Mouse (Mus musculus): ENCODE measurements at regions not wholly inside any gene's neighbourhood (a gene's known extent, or its start where the extent isn't known, plus 50 kb on each side); places are given as distances from the start of the nearest gene placed in this dataset.

- Histone ChIP-seq H3K4me1 (replicated peaks) (peaks cover 10% of the 10 kb centered on the region; the same call in 1 of the 2 replicates), H3K4me3 (no peak overlapping the region), H3K27me3 (no peaks in the 10 kb centered on the region), H3K9ac (no peak overlapping the region), H3K4me2 (no peak overlapping the region), H3K9me3 (replicated peaks) (no peaks in the 10 kb centered on the region), H3K36me3 (no peaks in the 10 kb centered on the region), H3K27ac (no peak overlapping the region)
- WGBS = 43% methylated on average over 6 of the region's 6 CpGs
- no peak for ATAC-seq (replicated peaks; ENCODE audit: insufficient number of reproducible peaks, insufficient read depth, low FRiP score, low read depth)
Observed at GRCm38 (mm10) chr4:119041616-119042015, 66.9 kb upstream of the Slc2a1 start.

DNA sequence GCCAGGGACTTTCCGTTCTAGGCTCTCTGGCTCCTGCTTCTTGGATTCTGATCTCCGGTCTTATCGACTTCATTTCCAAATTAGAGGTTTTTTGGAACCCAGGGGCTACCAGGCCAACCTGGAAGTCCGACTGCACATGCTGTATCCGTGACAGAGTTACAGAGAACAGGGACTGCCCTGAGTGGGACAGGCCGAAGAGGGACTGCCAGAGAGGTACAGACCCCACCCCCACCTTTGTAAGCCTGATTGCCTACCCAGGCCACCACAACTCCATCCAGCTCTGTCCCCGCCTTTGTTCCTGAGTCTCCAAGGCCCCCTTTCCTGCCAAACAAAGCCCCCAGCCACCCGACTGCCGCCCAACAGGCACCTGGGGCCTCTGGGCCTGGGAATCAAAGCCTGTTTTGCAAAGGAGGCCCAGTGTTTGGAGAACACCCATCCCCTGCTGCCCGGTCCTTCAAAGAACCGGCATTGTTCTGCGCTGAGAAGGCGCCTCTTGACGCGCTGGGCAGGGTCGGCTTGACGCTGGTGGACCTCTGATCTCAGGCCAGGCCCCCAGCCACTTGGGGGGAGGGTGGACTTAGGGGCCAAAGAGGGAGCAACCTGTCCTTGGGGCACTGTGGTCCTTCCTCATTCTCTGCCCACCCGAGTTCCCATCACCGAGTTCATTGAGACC is 64.4 kb upstream of the Slc2a1 start:
- H3K9ac ChIP-seq = no peak overlapping the region
- H3K36me3 ChIP-seq = no peaks in the 10 kb centered on the region
- no peak for ATAC-seq (replicated peaks; ENCODE audit: insufficient number of reproducible peaks, insufficient read depth, low FRiP score, low read depth)
- H3K9me3 ChIP-seq (replicated peaks) = no peaks in the 10 kb centered on the region
- 64% methylated on average over 19 of the region's 19 CpGs for WGBS
- H3K4me2 ChIP-seq = no peak overlapping the region
- H3K27ac ChIP-seq = no peak overlapping the region
- peaks cover 8% of the 10 kb centered on the region; the same call in 1 of the 2 replicates for H3K4me1 ChIP-seq (replicated peaks)
- H3K27me3 ChIP-seq = no peaks in the 10 kb centered on the region
- no peak overlapping the region for H3K4me3 ChIP-seq

- Histone ChIP-seq H3K36me3 (no peaks in the 10 kb centered on the region), H3K4me1 (replicated peaks) (peaks cover 8% of the 10 kb centered on the region; the same call in 1 of the 2 replicates), H3K4me3 (no peak overlapping the region), H3K9ac (no peak overlapping the region), H3K27me3 (no peaks in the 10 kb centered on the region), H3K27ac (no peak overlapping the region), H3K4me2 (no peak overlapping the region), H3K9me3 (replicated peaks) (no peaks in the 10 kb centered on the region)
- 85% methylated on average over 13 of the region's 13 CpGs for WGBS
- ATAC-seq (replicated peaks; ENCODE audit: insufficient number of reproducible peaks, insufficient read depth, low FRiP score, low read depth) = no peak
Observed at GRCm38 (mm10) chr4:119044836-119045235, 63.7 kb upstream of the Slc2a1 start.

DNA sequence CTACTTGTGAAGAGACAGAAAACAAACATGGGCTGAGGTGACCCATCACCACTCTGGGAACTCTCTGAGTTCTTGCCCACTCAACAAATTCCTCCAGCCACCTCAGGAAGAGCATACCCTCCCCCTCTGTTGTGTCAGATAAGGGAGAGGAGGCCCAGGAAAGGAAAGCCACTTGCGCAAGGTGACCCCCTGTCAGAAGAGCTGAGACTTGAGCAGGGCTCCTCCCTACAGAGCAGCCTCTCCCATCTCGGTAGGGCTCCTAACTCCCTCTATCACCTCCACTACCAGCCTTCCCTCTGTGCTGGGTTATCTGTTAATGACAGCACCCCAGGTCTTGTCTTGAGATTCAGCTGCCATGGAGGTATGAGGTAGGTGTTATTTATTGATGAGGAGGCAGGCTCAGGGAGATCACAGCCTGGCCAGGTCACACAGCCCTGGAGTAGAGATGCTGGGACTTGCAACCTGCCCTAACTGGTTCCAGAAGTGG is 57.6 kb upstream of the Slc2a1 start:
- 33% methylated on average over 2 of the region's 2 CpGs for WGBS
- H3K9ac ChIP-seq = no peak overlapping the region
- ATAC-seq (replicated peaks; ENCODE audit: insufficient number of reproducible peaks, insufficient read depth, low FRiP score, low read depth) = peak; percentile 61; the same call in 1 of the 2 replicates
- H3K27ac ChIP-seq = peak overlapping the region; percentile 25
- no peaks in the 10 kb centered on the region for H3K9me3 ChIP-seq (replicated peaks)
- H3K36me3 ChIP-seq = no peaks in the 10 kb centered on the region
- H3K4me3 ChIP-seq = no peak overlapping the region
- H3K27me3 ChIP-seq = no peaks in the 10 kb centered on the region
- H3K4me1 ChIP-seq (replicated peaks) = peaks cover 28% of the 10 kb centered on the region
- H3K4me2 ChIP-seq = no peak overlapping the region

DNA sequence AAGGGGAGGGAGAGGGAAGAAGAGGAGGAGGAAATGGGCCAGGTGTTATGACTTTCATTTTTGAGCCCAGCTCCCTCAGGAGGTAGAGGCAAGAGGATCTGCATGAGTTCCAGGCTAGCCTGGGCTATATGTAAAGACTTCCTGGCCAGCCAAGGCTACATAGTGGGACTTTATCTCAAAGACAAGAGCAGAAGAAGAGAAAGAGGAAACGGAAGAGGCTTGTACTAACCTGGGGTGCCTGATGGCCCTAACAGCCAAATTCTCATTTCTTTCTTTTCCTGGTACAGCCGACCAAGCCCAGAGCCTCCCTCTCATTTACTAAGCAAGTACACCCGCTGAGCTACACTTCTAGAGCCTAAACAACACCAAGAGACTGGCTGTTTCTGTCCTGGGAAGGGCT is 56.0 kb upstream of the Slc2a1 start:
- Histone ChIP-seq H3K9ac (no peak overlapping the region), H3K27me3 (no peaks in the 10 kb centered on the region), H3K36me3 (no peaks in the 10 kb centered on the region), H3K9me3 (replicated peaks) (no peaks in the 10 kb centered on the region), H3K4me3 (no peak overlapping the region), H3K4me1 (replicated peaks) (peaks cover 28% of the 10 kb centered on the region), H3K4me2 (no peak overlapping the region), H3K27ac (no peak overlapping the region)
- ATAC-seq (replicated peaks; ENCODE audit: insufficient number of reproducible peaks, insufficient read depth, low FRiP score, low read depth) = no peak
- WGBS = 59% methylated on average over 3 of the region's 3 CpGs

DNA sequence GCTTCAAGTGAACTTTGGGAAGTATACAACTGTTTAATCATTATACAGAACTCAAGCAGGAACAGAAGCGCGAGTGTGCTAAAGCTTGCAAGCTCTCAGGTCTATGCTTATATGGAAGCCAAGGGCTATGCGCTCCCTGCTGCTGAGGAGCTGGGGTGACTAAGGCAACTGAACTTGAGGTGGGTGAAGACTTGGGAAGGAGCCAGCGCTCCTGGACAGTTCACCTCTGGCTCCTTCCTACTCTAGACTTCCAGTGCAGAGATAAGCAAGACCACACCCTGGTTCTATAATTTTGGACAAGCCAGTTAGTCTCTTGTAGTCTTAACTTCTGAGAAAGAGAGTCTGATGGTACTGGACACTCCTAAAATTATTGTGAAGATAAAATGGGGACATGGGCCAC is 55.3 kb upstream of the Slc2a1 start:
- H3K36me3 ChIP-seq = no peaks in the 10 kb centered on the region
- H3K9ac ChIP-seq = no peak overlapping the region
- no peak for ATAC-seq (replicated peaks; ENCODE audit: insufficient number of reproducible peaks, insufficient read depth, low FRiP score, low read depth)
- H3K9me3 ChIP-seq (replicated peaks) = no peaks in the 10 kb centered on the region
- no peaks in the 10 kb centered on the region for H3K27me3 ChIP-seq
- no peak overlapping the region for H3K4me3 ChIP-seq
- 85% methylated on average over 4 of the region's 4 CpGs for WGBS
- H3K4me2 ChIP-seq = no peak overlapping the region
- peaks cover 28% of the 10 kb centered on the region for H3K4me1 ChIP-seq (replicated peaks)
- H3K27ac ChIP-seq = no peak overlapping the region

- Histone ChIP-seq H3K9ac (no peak overlapping the region), H3K4me3 (no peak overlapping the region), H3K27ac (no peak overlapping the region), H3K27me3 (no peaks in the 10 kb centered on the region), H3K36me3 (no peaks in the 10 kb centered on the region), H3K9me3 (replicated peaks) (no peaks in the 10 kb centered on the region), H3K4me1 (replicated peaks) (peaks cover 28% of the 10 kb centered on the region), H3K4me2 (no peak overlapping the region)
- no peak for ATAC-seq (replicated peaks; ENCODE audit: insufficient number of reproducible peaks, insufficient read depth, low FRiP score, low read depth)
- WGBS = 68% methylated on average over 6 of the region's 6 CpGs
Observed at GRCm38 (mm10) chr4:119053680-119054079, 54.8 kb upstream of the Slc2a1 start.

DNA sequence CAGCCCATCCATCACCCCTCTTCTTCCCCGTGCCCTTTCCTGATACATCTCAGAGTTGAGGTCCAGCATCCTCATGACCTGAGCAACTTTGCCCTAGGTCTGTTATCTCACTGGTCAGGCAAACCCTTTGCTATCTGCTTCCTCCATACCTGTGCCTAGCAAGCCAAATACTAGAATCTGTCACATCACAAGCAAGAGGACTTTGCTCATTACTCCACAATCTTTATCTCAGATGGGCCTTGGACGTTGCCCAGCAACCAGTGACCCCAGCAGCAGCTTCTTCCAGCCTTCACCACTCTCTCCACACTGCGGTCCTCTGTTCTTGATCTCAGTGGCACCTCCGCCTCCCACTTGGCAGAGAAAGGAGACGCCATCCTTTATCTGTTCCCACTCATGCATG is 54.4 kb upstream of the Slc2a1 start:
- Histone ChIP-seq H3K9ac (no peak overlapping the region), H3K27me3 (no peaks in the 10 kb centered on the region), H3K36me3 (no peaks in the 10 kb centered on the region), H3K4me1 (replicated peaks) (peaks cover 28% of the 10 kb centered on the region), H3K27ac (no peak overlapping the region), H3K4me2 (no peak overlapping the region), H3K9me3 (replicated peaks) (no peaks in the 10 kb centered on the region), H3K4me3 (no peak overlapping the region)
- WGBS = 32% methylated on average over 5 of the region's 5 CpGs
- ATAC-seq (replicated peaks; ENCODE audit: insufficient number of reproducible peaks, insufficient read depth, low FRiP score, low read depth) = peak; percentile 54; the same call in 1 of the 2 replicates

DNA sequence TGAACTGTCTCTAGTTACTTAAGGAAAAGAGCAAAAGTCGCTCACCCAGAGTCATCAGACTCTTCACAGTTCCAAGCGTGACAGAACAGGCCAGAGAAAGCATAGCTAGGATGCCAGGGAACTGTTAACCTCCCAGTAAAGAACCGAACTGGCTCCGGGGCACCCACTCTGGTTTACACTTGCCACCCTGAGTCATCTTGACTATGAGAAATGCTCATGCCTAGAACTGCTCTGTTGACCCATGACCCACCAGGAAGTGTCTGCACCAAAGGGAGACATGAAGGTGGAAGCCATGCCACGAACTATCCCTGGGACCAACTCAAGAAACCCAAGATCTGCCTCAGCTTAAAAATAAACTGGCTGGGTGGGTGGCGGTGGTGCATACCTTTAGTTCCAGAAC is 51.3 kb upstream of the Slc2a1 start:
- 85% methylated on average over 6 of the region's 6 CpGs for WGBS
- no peak overlapping the region for H3K27ac ChIP-seq
- ATAC-seq (replicated peaks; ENCODE audit: insufficient number of reproducible peaks, insufficient read depth, low FRiP score, low read depth) = no peak

GRCm38 (mm10) chr4:119057826-119058225 is 50.7 kb upstream of the Slc2a1 start:
- Histone ChIP-seq H3K9me3 (replicated peaks) (no peaks in the 10 kb centered on the region), H3K27me3 (no peaks in the 10 kb centered on the region), H3K4me2 (no peak overlapping the region), H3K4me3 (no peak overlapping the region), H3K36me3 (no peaks in the 10 kb centered on the region), H3K27ac (no peak overlapping the region), H3K9ac (no peak overlapping the region), H3K4me1 (replicated peaks) (peaks cover 19% of the 10 kb centered on the region)
- 63% methylated on average over 1 of the region's 1 CpGs for WGBS
- no peak for ATAC-seq (replicated peaks; ENCODE audit: insufficient number of reproducible peaks, insufficient read depth, low FRiP score, low read depth)

More for the DNA sequence above, 51.3 kb upstream of the Slc2a1 start:
- no peaks in the 10 kb centered on the region for H3K9me3 ChIP-seq (replicated peaks)
- peaks cover 19% of the 10 kb centered on the region for H3K4me1 ChIP-seq (replicated peaks)
- no peak overlapping the region for H3K4me2 ChIP-seq
- no peak overlapping the region for H3K4me3 ChIP-seq
- H3K9ac ChIP-seq = no peak overlapping the region
- H3K27me3 ChIP-seq = no peaks in the 10 kb centered on the region
- H3K36me3 ChIP-seq = no peaks in the 10 kb centered on the region

Measured in heart, embryonic 15.5 days (tissue).